Mouse (Mus musculus): ENCODE results near the gene Hist2h2ab.

DNA sequence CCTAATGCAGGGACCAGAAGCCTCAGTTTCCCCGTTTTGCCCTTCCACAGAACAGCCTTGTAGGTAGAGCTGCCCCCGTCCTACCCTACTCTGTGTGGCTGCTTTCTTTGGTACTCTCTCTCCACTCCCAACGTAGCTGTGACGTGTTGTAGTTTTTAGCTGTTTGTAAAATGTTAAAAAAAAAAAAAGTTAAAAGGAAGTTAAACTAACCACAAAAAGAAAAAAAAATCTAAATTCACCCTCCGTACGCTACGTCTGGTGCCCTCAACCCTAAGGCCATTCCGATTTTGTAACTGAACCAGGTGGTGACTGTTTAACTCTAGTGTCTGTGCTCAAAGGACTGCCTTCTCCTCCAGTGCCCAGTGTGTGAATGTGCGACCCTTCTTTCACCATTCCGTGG, 24.7 kb upstream of the Hist2h2ab start:
- TF ChIP-seq CTCF (IDR thresholded peaks at IDR 0.05; ENCODE audit: low read depth, low read length) (no peak), POLR2A (IDR thresholded peaks at IDR 0.05; ENCODE audit: extremely low read depth, insufficient read depth, low read length) (no peak)

All from liver, adult 2 months (tissue).